ENCODE assay signal across 25 mouse cellular contexts in genomic region chr9:123080355-123080754, GRCm38 (mm10). TPM values are rescaled to one million over a fixed set of nuclear protein-coding genes. Genes with fewer than 3 reads are reported as not detected.
DNase-seq lines count a peak whose midpoint lies in the region; ATAC-seq lines count a peak whose summit lies in the region.
"Had no signal": no experiment of that assay in that cellular context is flagged by ENCODE, and none has a peak within 500 bp of the region (broad histone marks: within the 10 kb centered on the region; RNA-seq: fewer than 3 reads in every experiment).

No protein-coding gene starts in this region.

- H3K4me3 ChIP-seq in kidney, embryonic 16.5 days (ENCODE audit: low read length) = no peak overlapping the region
- H3K4me3 ChIP-seq: embryonic facial prominence, embryonic 15.5 days; erythroblast, embryonic 14.5 days; forebrain, embryonic 15.5 days; heart, embryonic 13.5 days had no signal

- no peaks in the 10 kb centered on the region for H3K4me1 ChIP-seq in kidney, embryonic 16.5 days (ENCODE audit: insufficient read depth, low read length)
- H3K4me1 ChIP-seq: embryonic facial prominence, embryonic 15.5 days; forebrain, embryonic 15.5 days; heart, embryonic 13.5 days had no signal

- no peak overlapping the region for H3K27ac ChIP-seq in kidney, embryonic 16.5 days (ENCODE audit: low read length)
- H3K27ac ChIP-seq: embryonic facial prominence, embryonic 15.5 days; forebrain, embryonic 15.5 days; heart, embryonic 13.5 days had no signal

- ATAC-seq in frontal cortex, adult (ENCODE audit: low TSS enrichment) = peak; percentile 93
- peak; percentile 35; the same call in 1 of the 2 replicates for ATAC-seq in kidney, embryonic 16.5 days (ENCODE audit: low FRiP score, low TSS enrichment)
- ATAC-seq: CD4-positive, CD25-positive, alpha-beta regulatory T cell, adult 4 months; forebrain, embryonic 15.5 days had no signal

- H3K9ac ChIP-seq in kidney, embryonic 16.5 days (replicated peaks; ENCODE audit: low read length) = no peak overlapping the region
- H3K9ac ChIP-seq: embryonic facial prominence, embryonic 15.5 days; forebrain, embryonic 15.5 days; heart, embryonic 13.5 days had no signal

- H3K9me3 ChIP-seq in kidney, embryonic 16.5 days (ENCODE audit: low read length) = no peaks in the 10 kb centered on the region
- H3K9me3 ChIP-seq: embryonic facial prominence, embryonic 15.5 days; forebrain, embryonic 15.5 days; G1E; heart, embryonic 13.5 days had no signal

- no peak overlapping the region for H3K4me2 ChIP-seq in kidney, embryonic 16.5 days (replicated peaks; ENCODE audit: low read depth, low read length)
- H3K4me2 ChIP-seq: embryonic facial prominence, embryonic 15.5 days; forebrain, embryonic 15.5 days; heart, embryonic 13.5 days had no signal

- DNase-seq in frontal cortex, postnatal 25 days (ENCODE audit: low spot score in 2 of 2) = no peak
- no peak for DNase-seq in kidney, adult 9 months
- peak; percentile 20 for DNase-seq in layer of hippocampus, adult 9-11 months
- no peak for DNase-seq in layer of hippocampus, adult 18-20 months (ENCODE audit: low spot score in 2 of 2)
- peak; percentile 13 for DNase-seq in right cerebral cortex, postnatal 14 days
- no peak for DNase-seq in right cerebral cortex, postnatal 36 days (ENCODE audit: low spot score in 2 of 2)
- DNase-seq: adrenal gland, adult 8-10 months; adrenal gland, postnatal 36 days; B cell, adult 2 months; cerebellum, adult 11 months; cerebellum, adult 8-10 months; cerebellum, postnatal 14 days; embryo, embryonic 11 days; gastrocnemius, postnatal 36 days; heart, adult 11 months; heart, postnatal 36 days had no signal

- H3K36me3 ChIP-seq in kidney, embryonic 16.5 days (ENCODE audit: insufficient read depth, low read length) = peaks cover 44% of the 10 kb centered on the region

- WGBS in kidney, embryonic 16.5 days = 65% methylated on average over 7 of the region's 7 CpGs

- no peaks in the 10 kb centered on the region for H3K27me3 ChIP-seq in kidney, embryonic 16.5 days (ENCODE audit: insufficient read depth, low read length)
- H3K27me3 ChIP-seq: embryonic facial prominence, embryonic 15.5 days; forebrain, embryonic 15.5 days; heart, embryonic 13.5 days had no signal

RNA-seq across cellular contexts. Expression of gene Zdhhc3, which starts 32.6 kb away (rescaled TPM):
- polyA plus RNA-seq in kidney, embryonic 16.5 days (2015; fragmentation: Nextera tagmentation; extraction: Ambion mirVana) = 69.8 and 73.4 TPM in 2 replicates
- total RNA-seq in layer of hippocampus, adult 18-20 months (2021) = 10 to 100 TPM; 57.5 to 62.1 TPM

RNA-seq across cellular contexts. Expression of gene Exosc7, which starts 32.7 kb away (rescaled TPM):
- 133 and 137 TPM in 2 replicates for polyA plus RNA-seq in kidney, embryonic 16.5 days (2015; fragmentation: Nextera tagmentation; extraction: Ambion mirVana)
- total RNA-seq in layer of hippocampus, adult 18-20 months (2021) = 10 to 100 TPM; 41.1 to 41.9 TPM

RNA-seq across cellular contexts. Expression of gene Tgm4, which starts 45.8 kb away (rescaled TPM):
- 0.72 and 0.89 TPM in 2 replicates for polyA plus RNA-seq in kidney, embryonic 16.5 days (2015; fragmentation: Nextera tagmentation; extraction: Ambion mirVana)
- 1 to 10 TPM; 1.5 to 2.4 TPM for total RNA-seq in layer of hippocampus, adult 18-20 months (2021)
- total RNA-seq: gastrocnemius, adult 8-10 months; gastrocnemius, postnatal 36 days; heart, postnatal 36 days had no signal
- polyA plus RNA-seq: G1E had no signal

RNA-seq across cellular contexts. Expression of gene Tmem42, which starts 59.2 kb away (rescaled TPM):
- 25.0 and 25.7 TPM in 2 replicates for polyA plus RNA-seq in kidney, embryonic 16.5 days (2015; fragmentation: Nextera tagmentation; extraction: Ambion mirVana)
- 10 to 100 TPM; 20.8 to 24.5 TPM for total RNA-seq in layer of hippocampus, adult 18-20 months (2021)

Comparison
In these comparisons a context has a peak if more than half of its experiments do, and no peak if none do; other contexts are left out.
1. DNase-seq: peak in layer of hippocampus, adult 9-11 months (single experiment) and right cerebral cortex, postnatal 14 days (single experiment); none in frontal cortex, postnatal 25 days (0 of 2), kidney, adult 9 months (single experiment), layer of hippocampus, adult 18-20 months (0 of 2) and right cerebral cortex, postnatal 36 days (0 of 2).